Mouse (Mus musculus) embryonic fibroblast, embryonic 13.5 days (primary cell): ENCODE measurements around the gene Mapk8ip1. TPM values are rescaled to one million over a fixed set of nuclear protein-coding genes. Genes with fewer than 3 reads are reported as not detected.
A peak's percentile ranks its signal among the peaks of the same experiment; 100 is the strongest.

Source experiments
- H3K27ac ChIP-seq: 2 replicates; pipeline ENCODE4 v1.5.1; 2012; ENCODE audit warnings: low read length, control low read depth, inconsistent platforms; ENCODE audit not compliant: insufficient read depth
- H3K4me1 ChIP-seq: 2 replicates; pipeline ENCODE4 v1.6.1; 2011; ENCODE audit warnings: low read length; ENCODE audit not compliant: control insufficient read depth, insufficient read depth
- H3K4me3 ChIP-seq: 2 replicates; pipeline ENCODE4 v1.5.1; 2011; ENCODE audit warnings: mild to moderate bottlenecking, control low read depth, low read length; ENCODE audit not compliant: insufficient read depth
- CTCF ChIP-seq: IDR thresholded peaks from 2 replicates; pipeline ENCODE4 v1.5.1; 2011; ENCODE audit warnings: mild to moderate bottlenecking, control low read depth, low read length, moderate library complexity, borderline replicate concordance; ENCODE audit not compliant: insufficient read depth
- POLR2A ChIP-seq: IDR thresholded peaks from 2 replicates; pipeline ENCODE4 v1.6.1; 2011; ENCODE audit warnings: low read depth, mild to moderate bottlenecking, control low read depth, low read length, moderate library complexity
- polyA plus RNA-seq: library from polyadenylated mRNA; stranded (reverse); fragments of >200 nt; gene quantifications from 2 replicates; pipeline ENCODE4 v1.2.4, GENCODE M21; 2011; ENCODE audit warnings: low read depth; ENCODE audit not compliant: missing spikeins, insufficient read length

Mapk8ip1 gene
- polyA plus RNA-seq, 1 experiment: 8.6 TPM

DNA sequence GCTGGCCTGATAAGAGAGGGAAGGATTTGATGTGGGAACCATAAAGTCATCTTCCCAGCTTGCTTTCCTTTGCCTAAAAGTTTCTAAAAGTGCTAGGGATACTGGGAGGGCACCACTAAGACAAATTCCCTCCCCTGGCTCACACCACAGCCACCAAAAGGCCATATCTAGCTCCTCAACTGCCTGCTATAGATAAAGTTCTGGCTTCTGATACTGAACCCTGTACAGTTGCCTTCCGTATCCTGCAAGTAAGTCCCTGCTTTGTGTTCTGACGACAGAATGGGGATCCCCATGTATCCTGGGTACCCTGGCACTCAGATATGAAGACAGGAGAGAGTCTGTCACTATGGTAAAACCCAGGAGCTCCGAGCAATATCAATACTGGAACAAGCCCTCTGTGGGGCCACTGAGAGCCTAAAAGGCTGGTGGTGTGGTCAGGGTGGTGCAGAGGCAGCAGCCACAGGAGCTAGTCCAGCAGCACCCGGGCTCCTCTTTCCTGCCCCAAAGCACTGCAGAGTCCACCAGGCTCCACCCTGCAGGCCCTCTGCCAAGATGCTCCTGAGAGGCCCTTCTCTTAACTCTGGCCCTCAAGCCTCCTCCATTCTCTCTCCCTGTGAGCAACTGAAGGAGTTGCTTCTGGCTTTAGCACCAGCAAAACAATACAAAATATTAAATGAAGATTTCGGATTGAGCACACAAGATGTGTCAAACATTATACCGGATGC lies 10.7 kb downstream of the Mapk8ip1 start:
- H3K27ac ChIP-seq: no peak overlapping the region

DNA sequence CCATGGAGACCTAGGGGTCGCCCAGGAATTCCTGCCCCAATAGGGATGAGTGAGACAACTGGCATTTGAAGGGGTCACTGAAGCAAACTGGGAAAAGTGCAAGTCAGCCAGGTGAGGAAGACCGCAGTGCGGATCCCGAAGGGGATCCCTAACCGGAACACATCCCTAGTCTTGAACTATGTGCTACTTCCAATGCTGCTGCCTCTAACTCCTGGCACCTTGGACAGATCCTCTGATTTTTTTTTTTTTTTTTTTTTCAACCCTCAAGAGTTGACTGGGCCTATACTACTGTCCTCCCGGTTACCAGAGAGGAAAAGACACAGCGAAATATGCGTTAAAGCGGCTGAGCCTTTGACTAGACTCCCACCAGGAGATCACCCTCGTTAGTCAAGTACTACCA lies 11.4 kb downstream of the Mapk8ip1 start:
- no peak overlapping the region for H3K27ac ChIP-seq
- peaks cover 4% of the 10 kb centered on the region; the same call in 1 of the 2 replicates for H3K4me1 ChIP-seq
- TF ChIP-seq CTCF: no peak
- TF ChIP-seq POLR2A: no peak
- H3K4me3 ChIP-seq: peak overlapping the region; percentile 59

More for the DNA sequence above, 10.7 kb downstream of the Mapk8ip1 start:
- Histone ChIP-seq H3K4me3 (no peak overlapping the region), H3K4me1 (peaks cover 4% of the 10 kb centered on the region; the same call in 1 of the 2 replicates)
- no peak for TF ChIP-seq POLR2A
- TF ChIP-seq CTCF: no peak

DNA sequence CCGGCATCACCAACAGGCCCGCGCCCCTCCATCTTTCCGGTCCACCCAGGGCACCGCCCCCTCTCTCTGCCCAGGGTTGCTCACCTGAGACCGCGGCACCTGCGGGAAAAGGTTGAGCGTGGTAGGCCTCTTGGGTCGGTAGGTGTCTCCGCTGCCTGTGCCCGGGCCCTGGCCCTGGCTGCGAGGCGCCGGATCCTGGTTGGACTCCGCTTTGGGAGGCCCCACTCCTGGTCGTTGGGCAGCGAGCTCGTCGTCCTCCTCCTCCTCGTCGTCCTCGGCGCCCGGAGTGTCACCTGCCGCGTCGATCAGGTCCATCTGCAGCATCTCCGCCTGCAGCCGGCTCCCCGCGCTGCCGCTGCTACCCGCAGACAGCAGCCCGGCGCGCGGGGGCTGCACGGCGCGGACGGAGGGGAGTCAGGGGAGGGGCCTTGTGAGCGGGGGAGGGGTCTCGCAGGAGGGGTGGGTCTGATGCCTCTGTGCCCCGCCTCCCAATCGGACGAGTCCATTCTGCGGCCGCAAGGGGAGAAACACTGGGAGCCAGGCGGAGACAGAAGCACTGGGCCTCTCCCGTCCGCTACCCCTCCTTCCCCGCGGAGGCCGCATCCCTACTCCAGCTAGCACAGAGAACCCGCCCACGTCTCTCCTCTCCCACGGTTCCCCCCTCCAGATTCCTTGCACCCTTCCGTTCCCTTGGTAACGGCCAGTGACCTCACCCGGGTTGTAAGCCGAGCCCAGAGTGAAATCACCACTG lies 12.0 kb downstream of the Mapk8ip1 start:
- peaks cover 4% of the 10 kb centered on the region; the same call in 1 of the 2 replicates for H3K4me1 ChIP-seq
- peak; percentile 58; the same call in 1 of the 2 replicates for TF ChIP-seq POLR2A
- no peak for TF ChIP-seq CTCF
- H3K27ac ChIP-seq: no peak overlapping the region

DNA sequence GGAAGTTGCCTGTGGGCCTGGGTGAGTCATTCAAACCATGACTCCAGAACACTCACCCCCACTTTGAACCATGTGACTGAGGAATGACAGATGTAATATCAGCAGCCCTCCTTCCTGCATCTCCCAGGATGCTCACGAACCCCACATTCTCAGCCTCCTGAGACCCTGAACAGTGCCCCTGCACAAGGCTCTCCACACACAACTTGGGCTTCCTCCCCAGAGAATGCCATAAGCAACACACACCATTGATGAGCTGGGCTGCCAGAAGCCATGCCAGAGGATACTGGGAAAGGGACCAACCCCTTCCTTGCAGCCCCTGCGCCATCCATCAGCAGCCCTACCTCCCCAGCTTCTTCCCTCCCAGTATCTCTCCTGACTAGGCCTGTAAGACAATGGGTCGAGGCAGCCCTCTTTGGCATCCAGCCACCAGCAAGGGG lies 13.0 kb downstream of the Mapk8ip1 start:
- Histone ChIP-seq H3K4me3 (no peak overlapping the region), H3K27ac (no peak overlapping the region), H3K4me1 (peaks cover 4% of the 10 kb centered on the region; the same call in 1 of the 2 replicates)
- TF ChIP-seq CTCF: no peak
- TF ChIP-seq POLR2A: no peak

More for the DNA sequence above, 12.0 kb downstream of the Mapk8ip1 start:
- peak overlapping the region; percentile 59 for H3K4me3 ChIP-seq

DNA sequence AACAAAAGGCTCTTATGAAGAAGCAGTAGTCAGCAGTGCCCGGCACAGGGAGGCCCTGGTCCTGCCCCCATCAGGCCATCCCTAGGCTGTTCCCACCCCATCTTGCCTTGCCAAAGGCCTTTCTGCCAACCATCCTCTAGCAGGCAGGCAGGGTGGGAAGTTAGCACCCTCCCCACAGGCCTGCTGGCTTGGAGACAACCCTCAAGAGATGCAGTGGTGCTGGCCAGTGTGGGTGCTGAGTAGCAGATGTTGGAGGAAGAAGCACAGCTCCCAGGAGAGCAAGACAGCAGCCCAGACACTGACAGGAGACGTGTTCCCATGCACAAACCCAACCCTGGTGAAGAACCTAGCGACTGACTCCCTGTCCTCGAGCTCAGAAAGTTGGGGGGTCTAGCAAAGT lies 13.4 kb downstream of the Mapk8ip1 start:
- Histone ChIP-seq H3K4me3 (no peak overlapping the region), H3K27ac (no peak overlapping the region), H3K4me1 (peaks cover 4% of the 10 kb centered on the region; the same call in 1 of the 2 replicates)
- no peak for TF ChIP-seq POLR2A
- TF ChIP-seq CTCF: no peak

DNA sequence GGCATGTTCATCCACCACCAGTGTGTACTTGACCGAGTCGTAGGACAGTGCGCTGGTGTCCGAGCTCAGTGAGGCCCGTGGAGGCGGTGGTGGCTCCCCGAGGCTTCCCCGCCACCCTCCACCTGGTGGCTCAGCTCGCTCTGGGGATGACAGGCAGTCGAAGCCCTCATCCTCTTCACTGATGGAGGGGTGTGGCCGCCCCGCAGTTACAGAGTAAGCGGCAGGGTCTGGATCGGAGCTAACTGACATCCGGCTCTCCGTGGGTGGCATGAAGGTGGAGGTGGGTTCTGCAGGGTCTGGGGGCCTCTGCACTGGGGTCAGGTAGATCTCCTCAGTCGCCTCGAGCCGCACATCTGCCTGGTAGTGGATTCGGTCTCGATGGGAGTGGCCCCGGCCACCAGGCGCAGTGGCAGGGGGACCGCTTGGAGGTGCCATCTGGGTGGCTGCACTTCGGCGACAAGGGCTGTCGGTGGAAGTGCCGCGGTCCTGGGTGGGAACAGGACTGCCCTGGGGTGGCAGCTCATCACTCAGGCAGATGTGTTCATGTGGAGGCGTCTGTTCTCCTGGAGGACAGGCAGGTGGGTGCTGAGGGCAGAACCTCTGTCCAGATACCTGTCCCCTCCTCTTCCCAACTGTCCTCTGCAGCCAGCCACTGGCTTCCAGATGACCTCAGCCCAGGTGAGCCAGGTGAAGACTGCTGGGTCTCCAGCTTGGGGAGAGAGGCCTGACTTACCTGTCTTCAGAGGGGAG lies 14.1 kb downstream of the Mapk8ip1 start:
- no peak for TF ChIP-seq CTCF
- no peak for TF ChIP-seq POLR2A
- no peak overlapping the region for H3K4me3 ChIP-seq
- peaks cover 4% of the 10 kb centered on the region; the same call in 1 of the 2 replicates for H3K4me1 ChIP-seq
- H3K27ac ChIP-seq: no peak overlapping the region

DNA sequence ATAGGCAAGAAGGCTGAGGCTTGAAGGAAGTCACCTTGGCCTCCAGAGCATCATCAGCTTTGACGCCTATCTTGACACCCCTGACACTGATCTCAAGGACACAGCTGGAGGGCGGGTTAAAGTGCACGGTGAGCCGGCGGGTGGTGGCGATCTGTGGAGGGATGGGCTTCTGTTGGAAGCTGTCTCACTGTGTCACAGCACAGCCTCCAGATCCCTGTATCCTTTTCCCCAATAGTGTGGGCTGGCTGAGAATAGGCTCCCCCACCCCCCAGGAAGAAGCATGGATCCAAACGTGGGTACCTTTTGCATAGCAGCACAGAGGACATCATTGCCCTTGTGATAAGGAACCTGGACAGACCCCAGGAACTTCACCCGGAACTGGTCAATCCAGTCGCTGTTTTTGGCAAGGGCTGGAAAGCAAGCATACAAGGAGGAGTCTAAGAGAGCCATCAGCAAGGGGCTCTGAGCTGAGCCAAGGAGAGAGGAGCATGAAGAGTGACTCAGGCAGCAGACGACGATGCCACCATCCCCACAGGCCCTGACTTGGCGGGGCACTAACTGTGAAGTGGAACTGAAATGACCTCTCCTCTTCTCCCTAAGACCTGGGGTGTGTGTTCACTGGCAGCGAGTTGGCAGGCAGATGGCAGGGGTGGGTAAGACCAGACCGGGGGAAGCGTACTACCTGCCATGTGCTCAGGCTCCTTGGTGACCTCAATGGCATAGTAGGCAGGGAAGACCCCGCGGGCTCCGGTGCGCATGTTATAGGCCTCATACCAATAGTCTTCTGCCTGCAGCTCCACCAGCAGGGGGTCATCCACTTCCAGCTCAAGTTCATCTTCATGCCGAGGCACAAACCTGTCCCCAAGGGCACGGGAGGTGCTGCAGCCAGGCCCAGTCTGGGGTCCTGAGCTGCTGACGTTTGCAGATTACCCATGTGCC lies 15.7 kb downstream of the Mapk8ip1 start:
- peaks cover 4% of the 10 kb centered on the region; the same call in 1 of the 2 replicates for H3K4me1 ChIP-seq
- TF ChIP-seq CTCF (no peak), POLR2A (no peak)
- H3K4me3 ChIP-seq: no peak overlapping the region

DNA sequence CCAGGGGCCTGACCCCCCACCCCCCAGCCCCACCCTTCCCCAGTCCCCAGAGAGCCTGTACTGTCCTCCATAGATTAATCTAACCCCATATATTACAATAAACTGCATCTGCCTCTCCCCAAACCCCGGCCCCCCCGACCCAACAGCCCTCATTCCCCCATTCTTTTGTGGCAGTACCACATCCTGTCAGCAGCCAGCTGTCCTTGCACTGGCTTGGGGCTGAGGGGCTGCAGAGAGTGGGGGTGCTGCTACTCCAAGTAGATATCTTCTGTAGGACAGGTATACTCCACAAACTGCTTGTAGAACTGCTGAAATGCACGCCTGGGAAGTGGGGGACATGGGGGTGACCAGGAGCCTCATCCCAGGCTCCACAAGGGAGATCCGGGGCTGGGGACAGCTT lies 17.0 kb downstream of the Mapk8ip1 start:
- Histone ChIP-seq H3K4me3 (no peak overlapping the region), H3K27ac (no peak overlapping the region), H3K4me1 (0 out of 2 replicates have a peak, but pooled peaks cover 4% of the 10 kb centered on the region)
- TF ChIP-seq POLR2A (no peak), CTCF (no peak)

More for the DNA sequence above, 15.7 kb downstream of the Mapk8ip1 start:
- H3K27ac ChIP-seq: no peak overlapping the region

DNA sequence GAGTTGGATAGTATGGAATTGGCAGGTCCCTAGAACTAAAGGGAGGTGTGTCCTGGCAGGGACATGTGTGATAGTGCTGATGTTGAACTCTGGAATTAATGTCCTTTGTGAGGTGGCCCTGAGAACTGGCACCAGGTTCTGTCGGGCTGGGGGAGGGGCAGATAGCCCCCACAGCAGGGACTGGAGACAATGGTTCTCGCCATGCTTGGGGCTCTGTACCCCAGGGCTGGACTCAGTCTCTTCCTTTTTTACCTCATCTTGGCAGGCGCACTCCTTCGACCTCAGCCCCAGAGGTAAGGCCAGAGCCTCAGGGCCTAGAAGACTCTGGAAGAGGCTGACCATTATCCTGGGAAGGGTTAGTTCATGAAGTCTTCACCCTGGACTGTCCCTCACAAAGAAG lies 18.3 kb downstream of the Mapk8ip1 start:
- Histone ChIP-seq H3K4me1 (no peaks in the 10 kb centered on the region), H3K4me3 (no peak overlapping the region), H3K27ac (no peak overlapping the region)
- TF ChIP-seq POLR2A: no peak
- TF ChIP-seq CTCF: no peak
